Mouse (Mus musculus) forebrain, embryonic 13.5 days (tissue): ENCODE data around the gene Plekha6. TPM values are rescaled to one million over a fixed set of nuclear protein-coding genes. Genes with fewer than 3 reads are reported as not detected.
A peak's percentile ranks its signal among the peaks of the same experiment; 100 is the strongest.

Experiments
- ATAC-seq: fragments of 200-750 bp; cut with Nextera tagmentation; 2 replicates; pipeline ENCODE4 v1.8.0; 2017
- H3K27ac ChIP-seq: fragments of 300-500 bp; sonication (generic); 2 replicates; pipeline ENCODE4 v1.5.1; 2015; ENCODE audit warnings: inconsistent platforms, mild to moderate bottlenecking, moderate library complexity
- H3K27me3 ChIP-seq: fragments of 300-500 bp; sonication (generic); 2 replicates; pipeline ENCODE4 v1.6.1; 2015; ENCODE audit warnings: mild to moderate bottlenecking, inconsistent platforms
- H3K36me3 ChIP-seq: fragments of 300-500 bp; sonication (generic); 2 replicates; pipeline ENCODE4 v1.6.1; 2015; ENCODE audit warnings: mild to moderate bottlenecking, inconsistent platforms; ENCODE audit not compliant: poor library complexity, severe bottlenecking
- H3K4me1 ChIP-seq: fragments of 300-500 bp; sonication (generic); 2 replicates; pipeline ENCODE4 v1.6.1; 2015; ENCODE audit warnings: inconsistent platforms
- H3K4me2 ChIP-seq: fragments of 300-500 bp; sonication (generic); 2 replicates; pipeline ENCODE4 v1.6.1; 2015; ENCODE audit warnings: inconsistent platforms, mild to moderate bottlenecking, moderate library complexity
- H3K4me3 ChIP-seq: fragments of 300-500 bp; sonication (generic); 2 replicates; pipeline ENCODE4 v1.5.1; 2015; ENCODE audit warnings: mild to moderate bottlenecking, inconsistent platforms
- H3K9ac ChIP-seq: fragments of 300-500 bp; sonication (generic); 2 replicates; pipeline ENCODE4 v1.6.1; 2015; ENCODE audit warnings: mild to moderate bottlenecking, inconsistent platforms
- H3K9me3 ChIP-seq: fragments of 300-500 bp; sonication (generic); replicated peaks from 2 replicates; pipeline ENCODE4 v1.6.1; 2016; ENCODE audit warnings: inconsistent platforms
- WGBS: fragments of 180-500 bp; shearing (Covaris S2); methylation state at CpG from one replicate; pipeline ENCODE4 v1.1.7; 2015; 5-methylcytosine and 5-hydroxymethylcytosine counted together
- polyA plus RNA-seq: library from polyadenylated mRNA; unstranded; fragments of >200 nt; fragmentation: Nextera tagmentation; extraction: Ambion mirVana; gene quantifications from 2 replicates; pipeline ENCODE4 v1.2.1, GENCODE M21; 2015

Gene Plekha6
- polyA plus RNA-seq, 1 experiment from 2014 or later: 14.9 TPM

- no peak overlapping the region for H3K4me3 ChIP-seq
- H3K9ac ChIP-seq: no peak overlapping the region
- no peaks in the 10 kb centered on the region for H3K27me3 ChIP-seq
- 95% methylated on average over 8 of the region's 8 CpGs for WGBS
- H3K4me1 ChIP-seq: no peaks in the 10 kb centered on the region
- no peak overlapping the region for H3K4me2 ChIP-seq
- 0 out of 2 replicates have a peak, but pooled peaks cover 5% of the 10 kb centered on the region for H3K9me3 ChIP-seq
- no peak overlapping the region for H3K27ac ChIP-seq
- no peak for ATAC-seq
- no peaks in the 10 kb centered on the region for H3K36me3 ChIP-seq
Measured at GRCm38 (mm10) chr1:133148122-133148521, 15.9 kb upstream of the Plekha6 start.

- Histone ChIP-seq H3K9ac (no peak overlapping the region), H3K4me2 (no peak overlapping the region), H3K36me3 (no peaks in the 10 kb centered on the region), H3K9me3 (0 out of 2 replicates have a peak, but pooled peaks cover 5% of the 10 kb centered on the region), H3K27me3 (no peaks in the 10 kb centered on the region), H3K4me3 (no peak overlapping the region), H3K4me1 (no peaks in the 10 kb centered on the region), H3K27ac (no peak overlapping the region)
- 100% methylated on average over 2 of the region's 2 CpGs for WGBS
- no peak for ATAC-seq
Measured at GRCm38 (mm10) chr1:133150556-133150955, 13.5 kb upstream of the Plekha6 start.

GRCm38 (mm10) chr1:133152213-133152612, 11.8 kb upstream of the Plekha6 start:
- H3K9me3 ChIP-seq: 0 out of 2 replicates have a peak, but pooled peaks cover 5% of the 10 kb centered on the region
- no peak overlapping the region for H3K9ac ChIP-seq
- no peak overlapping the region for H3K4me2 ChIP-seq
- WGBS: 93% methylated on average over 3 of the region's 3 CpGs
- no peaks in the 10 kb centered on the region for H3K4me1 ChIP-seq
- no peaks in the 10 kb centered on the region for H3K27me3 ChIP-seq
- no peak for ATAC-seq
- no peak overlapping the region for H3K27ac ChIP-seq
- H3K36me3 ChIP-seq: no peaks in the 10 kb centered on the region
- H3K4me3 ChIP-seq: no peak overlapping the region

GRCm38 (mm10) chr1:133155270-133155669, 8.7 kb upstream of the Plekha6 start:
- Histone ChIP-seq H3K4me2 (no peak overlapping the region), H3K9ac (no peak overlapping the region), H3K36me3 (no peaks in the 10 kb centered on the region), H3K4me3 (no peak overlapping the region), H3K4me1 (peaks cover 6% of the 10 kb centered on the region), H3K27me3 (peaks cover 5% of the 10 kb centered on the region; the same call in 1 of the 2 replicates), H3K9me3 (no peaks in the 10 kb centered on the region), H3K27ac (no peak overlapping the region)
- WGBS: 87% methylated on average over 6 of the region's 6 CpGs
- no peak for ATAC-seq

- H3K27me3 ChIP-seq: peaks cover 41% of the 10 kb centered on the region
- no peak for ATAC-seq
- no peaks in the 10 kb centered on the region for H3K9me3 ChIP-seq
- H3K4me1 ChIP-seq: peaks cover 17% of the 10 kb centered on the region
- WGBS: 50% methylated on average over 7 of the region's 7 CpGs
- H3K27ac ChIP-seq: peak overlapping the region; percentile 19; the same call in 1 of the 2 replicates
- H3K4me2 ChIP-seq: peak overlapping the region; percentile 24
- H3K9ac ChIP-seq: no peak overlapping the region; the same call in 1 of the 2 replicates
- H3K36me3 ChIP-seq: no peaks in the 10 kb centered on the region
- H3K4me3 ChIP-seq: no peak overlapping the region
Measured at GRCm38 (mm10) chr1:133159128-133159564, 4.9 kb upstream of the Plekha6 start.

- Histone ChIP-seq H3K27ac (no peak overlapping the region), H3K9me3 (no peaks in the 10 kb centered on the region), H3K27me3 (peaks cover 58% of the 10 kb centered on the region), H3K4me1 (peaks cover 26% of the 10 kb centered on the region), H3K4me2 (no peak overlapping the region), H3K9ac (no peak overlapping the region), H3K4me3 (no peak overlapping the region), H3K36me3 (no peaks in the 10 kb centered on the region)
- 58% methylated on average over 4 of the region's 4 CpGs for WGBS
- no peak for ATAC-seq
Measured at GRCm38 (mm10) chr1:133161559-133161958, 2.5 kb upstream of the Plekha6 start.

- H3K4me3 ChIP-seq: no peak overlapping the region
- H3K9ac ChIP-seq: no peak overlapping the region
- H3K4me2 ChIP-seq: no peak overlapping the region
- 71% methylated on average over 10 of the region's 10 CpGs for WGBS
- no peaks in the 10 kb centered on the region for H3K9me3 ChIP-seq
- peaks cover 26% of the 10 kb centered on the region for H3K4me1 ChIP-seq
- H3K27ac ChIP-seq: no peak overlapping the region
- H3K27me3 ChIP-seq: peaks cover 63% of the 10 kb centered on the region
- no peak for ATAC-seq
- H3K36me3 ChIP-seq: no peaks in the 10 kb centered on the region
Measured at GRCm38 (mm10) chr1:133162046-133162445, 2.0 kb upstream of the Plekha6 start.

- ATAC-seq: no peak
- H3K27me3 ChIP-seq: peaks cover 67% of the 10 kb centered on the region
- 0 out of 2 replicates have a peak overlapping the region, but pooled peaks have one; percentile 97 for H3K4me2 ChIP-seq
- no peak overlapping the region for H3K4me3 ChIP-seq
- H3K36me3 ChIP-seq: no peaks in the 10 kb centered on the region
- no peaks in the 10 kb centered on the region for H3K9me3 ChIP-seq
- no peak overlapping the region for H3K27ac ChIP-seq
- peaks cover 26% of the 10 kb centered on the region for H3K4me1 ChIP-seq
- 64% methylated on average over 8 of the region's 8 CpGs for WGBS
- H3K9ac ChIP-seq: no peak overlapping the region
Measured at GRCm38 (mm10) chr1:133162981-133163380, 1.0 kb upstream of the Plekha6 start.

GRCm38 (mm10) chr1:133164591-133165011, 591 bp downstream of the Plekha6 start:
- Histone ChIP-seq H3K4me3 (peak overlapping the region; percentile 57), H3K4me1 (peaks cover 26% of the 10 kb centered on the region), H3K27ac (no peak overlapping the region), H3K36me3 (no peaks in the 10 kb centered on the region), H3K9me3 (no peaks in the 10 kb centered on the region), H3K4me2 (peak overlapping the region; percentile 97), H3K27me3 (peaks cover 74% of the 10 kb centered on the region), H3K9ac (peak overlapping the region; percentile 68)
- 2% methylated on average over 10 of the region's 10 CpGs for WGBS
- ATAC-seq: no peak

GRCm38 (mm10) chr1:133165111-133165510, 1.1 kb downstream of the Plekha6 start:
- H3K9ac ChIP-seq: no peak overlapping the region
- 40% methylated on average over 11 of the region's 11 CpGs for WGBS
- no peak overlapping the region; the same call in 1 of the 2 replicates for H3K4me3 ChIP-seq
- H3K36me3 ChIP-seq: no peaks in the 10 kb centered on the region
- H3K4me2 ChIP-seq: peak overlapping the region; percentile 97; the same call in 1 of the 2 replicates
- no peak for ATAC-seq
- H3K9me3 ChIP-seq: no peaks in the 10 kb centered on the region
- peaks cover 27% of the 10 kb centered on the region for H3K4me1 ChIP-seq
- H3K27me3 ChIP-seq: peaks cover 74% of the 10 kb centered on the region
- no peak overlapping the region for H3K27ac ChIP-seq

GRCm38 (mm10) chr1:133168318-133169060, 4.5 kb downstream of the Plekha6 start:
- H3K4me2 ChIP-seq: peak overlapping the region; percentile 14; the same call in 1 of the 2 replicates
- no peak for ATAC-seq
- peaks cover 28% of the 10 kb centered on the region for H3K4me1 ChIP-seq
- H3K9me3 ChIP-seq: no peaks in the 10 kb centered on the region
- WGBS: 49% methylated on average over 19 of the region's 19 CpGs
- no peak overlapping the region for H3K9ac ChIP-seq
- no peaks in the 10 kb centered on the region for H3K36me3 ChIP-seq
- H3K27ac ChIP-seq: no peak overlapping the region
- H3K27me3 ChIP-seq: peaks cover 45% of the 10 kb centered on the region
- no peak overlapping the region for H3K4me3 ChIP-seq

- Histone ChIP-seq H3K9ac (no peak overlapping the region), H3K27me3 (peaks cover 28% of the 10 kb centered on the region), H3K4me3 (no peak overlapping the region), H3K9me3 (no peaks in the 10 kb centered on the region), H3K36me3 (no peaks in the 10 kb centered on the region), H3K4me2 (no peak overlapping the region), H3K4me1 (peaks cover 12% of the 10 kb centered on the region; the same call in 1 of the 2 replicates), H3K27ac (no peak overlapping the region)
- ATAC-seq: no peak
- 60% methylated on average over 8 of the region's 8 CpGs for WGBS
Measured at GRCm38 (mm10) chr1:133170196-133170595, 6.2 kb downstream of the Plekha6 start.
